Mouse (Mus musculus): ENCODE data around the gene Clk1.

DNA sequence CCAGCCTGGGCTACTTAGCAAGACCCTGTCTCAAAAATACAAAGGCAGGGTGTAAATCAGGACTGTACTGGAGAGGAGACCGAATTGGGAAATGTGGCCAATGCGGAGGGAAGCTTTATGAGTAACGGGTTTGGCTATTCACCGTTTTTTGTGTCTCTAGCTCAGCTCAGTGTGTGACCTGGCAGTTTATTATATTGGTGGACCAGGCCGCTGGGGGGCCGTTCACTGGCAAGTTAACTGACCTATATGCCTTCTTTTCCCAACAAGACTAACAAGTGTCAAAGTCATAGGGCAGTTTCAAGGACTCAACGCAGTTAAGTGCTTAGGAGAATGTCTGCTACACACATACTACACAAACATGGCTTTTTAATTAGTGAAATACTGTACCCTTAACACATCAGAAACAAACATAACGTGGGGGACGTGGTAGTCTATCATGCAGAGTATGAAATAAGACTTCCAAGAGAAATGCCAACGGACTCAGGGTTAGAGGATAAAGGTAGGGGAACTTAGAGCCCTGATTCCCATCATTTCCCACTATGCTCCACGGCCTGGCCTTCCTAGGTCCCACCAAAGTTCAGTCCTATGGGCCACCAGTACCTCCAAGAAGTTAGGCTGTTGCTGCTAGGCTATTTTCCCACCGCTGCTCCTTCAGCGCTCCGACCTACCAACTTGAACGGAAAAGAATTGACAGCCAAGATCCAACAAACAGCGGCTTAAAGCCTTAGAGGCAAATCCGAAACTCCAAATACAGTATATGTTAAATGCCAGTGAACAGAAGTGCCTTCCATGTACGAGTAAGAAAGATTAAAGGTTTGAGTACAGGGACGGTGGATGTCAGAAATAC lies 32.2 kb downstream of the Clk1 start:
- TF ChIP-seq CTCF (conservative IDR thresholded peaks at IDR 0.05; ENCODE audit: insufficient read depth, insufficient read length, low read depth, low read length) = no peak
- no peak for TF ChIP-seq POLR2A (IDR thresholded peaks at IDR 0.05; ENCODE audit: low read depth, low read length)

Measured in kidney, adult 2 months (tissue).